16 mouse cellular contexts compared by ENCODE assay signal in the genomic region with DNA sequence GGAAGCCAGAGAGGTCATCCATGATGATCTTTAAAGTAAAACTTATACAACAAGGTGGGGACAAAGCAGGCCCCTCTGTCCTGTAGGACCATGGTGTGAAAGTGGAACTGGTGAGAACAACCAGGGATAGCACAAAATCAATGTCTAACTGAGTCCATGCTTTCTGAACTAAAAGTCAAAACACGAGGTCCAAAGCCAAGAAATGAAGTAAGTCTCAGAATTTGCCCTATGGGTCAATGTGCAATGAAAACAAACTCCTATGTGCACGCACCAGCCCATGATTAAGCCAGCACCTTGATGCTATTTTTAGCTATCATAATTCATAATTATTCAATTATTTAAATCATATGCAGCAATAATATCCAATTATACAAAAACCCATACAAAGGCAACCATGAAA.
"Had no signal": no experiment of that assay in that cellular context is flagged by ENCODE, and none has a peak within 500 bp of the region (broad histone marks: within the 10 kb centered on the region; RNA-seq: fewer than 3 reads in every experiment).

No protein-coding gene starts in this region.

- H3K27me3 ChIP-seq: neural tube, embryonic 13.5 days; neural tube, embryonic 15.5 days; stomach, embryonic 15.5 days had no signal

- H3K4me1 ChIP-seq: stomach, embryonic 15.5 days had no signal

- H3K27ac ChIP-seq: neural tube, embryonic 13.5 days; neural tube, embryonic 15.5 days; stomach, embryonic 15.5 days; stomach, postnatal 0 days had no signal

- H3K9ac ChIP-seq: neural tube, embryonic 13.5 days; neural tube, embryonic 15.5 days; stomach, embryonic 15.5 days had no signal

- DNase-seq: retina, postnatal 1 day; right cerebral cortex, adult 18-20 months; right cerebral cortex, postnatal 14 days; right cerebral cortex, postnatal 25 days; right cerebral cortex, postnatal 4 days; spleen, adult 18-20 months; thymus, adult 18-20 months; thymus, adult 2 months; thymus, postnatal 14 days; thymus, postnatal 25 days; thymus, postnatal 36 days; thymus, postnatal 4 days had no signal

- H3K4me3 ChIP-seq: neural tube, embryonic 13.5 days; neural tube, embryonic 15.5 days; stomach, embryonic 15.5 days had no signal

- H3K36me3 ChIP-seq: neural tube, embryonic 13.5 days; neural tube, embryonic 15.5 days; stomach, embryonic 15.5 days had no signal
